Mouse (Mus musculus) left cerebral cortex, postnatal 10 days (tissue): ENCODE data around the gene Mcur1. TPM values are rescaled to one million over a fixed set of nuclear protein-coding genes. Genes with fewer than 3 reads are reported as not detected.

Experiments used
- DNase-seq, 2 experiments: peaks; one replicate each; pipeline ENCODE4 v3.0.0; 2021 to 2022; ENCODE audit warnings: low spot score in 2 of 2, mixed read lengths in 1 of 2; ENCODE audit errors: extremely low spot score in 1 of 2
- intact Hi-C: fragments of 180-260 bp; cut with DNase I; formaldehyde crosslinking; loops from one replicate; pipeline ENCODE4 v1.15.1; 2025
- total RNA-seq, 2 experiments: library from RNA; stranded (reverse); gene quantifications; 2 replicates each; pipeline ENCODE4 v1.2.3; 2021

The Mcur1 gene
- total RNA-seq, 2 experiments from 2014 or later = 12.1 to 12.2 TPM

DNA sequence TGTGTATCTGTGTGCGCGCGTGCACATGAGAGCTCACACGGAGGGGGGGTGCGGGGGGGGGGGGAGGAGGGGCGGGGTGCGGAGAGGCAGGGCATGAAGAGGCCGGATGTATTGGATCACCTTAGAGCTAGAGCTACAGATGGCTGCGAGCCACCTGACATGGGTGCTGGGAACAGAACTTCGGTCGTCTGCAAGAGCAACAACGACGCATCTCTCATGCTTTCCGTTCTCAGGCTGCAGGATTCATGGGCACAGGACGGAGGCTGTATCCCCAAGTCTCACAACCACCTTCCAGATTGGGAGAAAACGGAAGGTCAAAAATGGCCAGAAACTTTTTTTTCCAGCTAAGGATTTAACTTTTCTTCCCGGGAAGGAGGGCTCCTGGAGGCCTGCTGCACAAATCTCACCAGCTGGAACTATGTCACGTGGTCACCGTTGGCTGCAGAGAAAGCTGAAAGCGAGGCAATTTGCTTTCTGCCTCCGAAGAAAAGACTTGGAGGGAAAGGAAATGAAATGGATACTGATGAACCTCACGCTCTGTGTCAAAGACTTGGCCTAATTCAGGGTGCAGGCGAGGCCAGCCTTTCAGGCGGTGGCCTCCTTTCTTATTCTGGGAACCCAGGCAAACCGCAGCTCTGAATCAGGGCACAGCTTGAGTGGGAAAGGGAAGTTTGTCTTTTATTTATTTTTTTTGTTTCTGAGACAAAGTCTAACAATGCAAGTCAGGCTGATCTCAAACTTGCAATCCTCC is 7.3 kb upstream of the Mcur1 start:
- intact Hi-C loops = loop anchor here (10.0 kb wide), 1 partner anchor 167 kb away; no protein-coding TSS in a partner anchor

DNA sequence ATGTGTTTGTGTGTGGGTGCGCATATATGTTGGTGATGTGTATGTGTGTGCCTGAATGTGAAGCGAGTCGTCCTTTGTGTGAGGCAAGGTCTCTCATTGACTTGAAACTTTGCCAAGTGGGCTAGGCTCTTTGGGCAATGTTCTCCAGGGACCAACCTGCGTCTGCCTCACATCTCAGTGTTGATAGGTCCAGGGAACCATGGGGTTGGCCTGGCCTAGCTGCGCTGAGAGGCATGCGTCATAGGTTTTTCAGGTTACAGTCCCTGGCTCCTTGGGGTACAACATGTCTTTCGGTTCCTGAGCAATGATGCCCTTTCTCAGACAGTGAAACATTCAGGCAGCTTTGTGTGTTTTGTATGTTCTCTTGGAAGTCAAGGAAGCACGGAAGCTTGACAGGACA is 6.2 kb upstream of the Mcur1 start:
- intact Hi-C loops = loop anchor here (10.0 kb wide), 1 partner anchor 169 kb away; no protein-coding TSS in a partner anchor
- DNase-seq = no peak

More for the DNA sequence above, 7.3 kb upstream of the Mcur1 start:
- DNase-seq = peak; percentile 29 to 51

DNA sequence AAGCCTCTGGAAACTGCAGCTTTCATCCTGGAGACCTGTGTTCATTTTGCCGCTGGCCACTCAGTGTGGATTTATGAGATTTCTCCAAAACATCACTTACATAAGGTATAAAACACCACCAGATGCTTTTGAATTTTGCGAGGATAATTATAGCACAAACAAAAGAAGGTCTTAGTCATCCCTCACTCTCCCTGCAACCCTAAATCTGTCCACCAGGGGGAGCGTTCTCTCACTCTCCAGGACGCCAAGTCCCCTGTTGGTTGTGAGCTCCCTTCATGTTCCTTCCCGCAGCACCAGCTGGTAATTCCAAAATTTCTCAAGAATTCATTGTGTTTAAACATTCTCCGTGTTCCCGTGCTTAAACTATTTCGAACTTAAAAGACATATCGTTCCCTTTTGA is 5.4 kb upstream of the Mcur1 start:
- intact Hi-C loops = loop anchor here (10.0 kb wide), 1 partner anchor 169 kb away; no protein-coding TSS in a partner anchor
- DNase-seq = peak; percentile 80 to 83

DNA sequence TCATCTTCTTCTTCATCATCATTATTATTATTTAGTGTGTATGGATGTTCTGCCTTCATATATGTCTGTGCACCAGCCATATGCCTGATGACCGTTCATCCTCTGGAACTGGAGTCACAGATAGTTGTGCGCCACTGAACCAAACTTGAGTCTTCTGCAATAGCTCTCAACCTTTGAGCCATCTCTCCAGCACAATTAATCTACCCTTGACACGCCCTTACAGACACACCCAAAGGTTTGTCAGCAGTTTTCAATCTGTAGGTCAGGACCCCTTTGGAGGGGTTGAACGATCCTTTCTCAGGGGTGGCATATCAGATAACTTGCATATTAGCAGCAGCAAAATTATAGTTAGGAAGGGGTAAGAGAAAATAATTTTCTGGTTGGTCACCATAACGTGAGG is 4.7 kb upstream of the Mcur1 start:
- intact Hi-C loops = loop anchor here (10.0 kb wide), 1 partner anchor 170 kb away; no protein-coding TSS in a partner anchor
- no peak for DNase-seq

DNA sequence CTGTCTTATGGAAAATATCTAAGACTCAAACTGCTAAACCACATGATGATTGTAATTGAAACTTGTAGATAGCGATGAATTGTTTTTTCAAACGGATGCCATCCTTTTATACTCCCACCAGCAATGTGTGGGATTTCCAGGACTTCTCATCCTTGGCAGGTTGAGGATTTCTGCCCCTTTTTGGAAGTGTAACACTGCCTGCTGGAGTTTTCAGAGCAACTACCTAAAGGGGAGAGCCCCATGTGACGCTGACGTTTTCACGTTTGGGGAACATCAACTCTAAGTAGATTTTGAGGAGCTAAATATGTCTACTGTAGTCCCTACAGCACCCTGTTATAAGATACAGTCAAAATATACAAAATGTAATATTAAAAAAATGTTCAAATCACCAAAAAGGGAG is 2.7 kb upstream of the Mcur1 start:
- DNase-seq = no peak
- intact Hi-C loops = loop anchor here (10.0 kb wide), 1 partner anchor 172 kb away; no protein-coding TSS in a partner anchor

DNA sequence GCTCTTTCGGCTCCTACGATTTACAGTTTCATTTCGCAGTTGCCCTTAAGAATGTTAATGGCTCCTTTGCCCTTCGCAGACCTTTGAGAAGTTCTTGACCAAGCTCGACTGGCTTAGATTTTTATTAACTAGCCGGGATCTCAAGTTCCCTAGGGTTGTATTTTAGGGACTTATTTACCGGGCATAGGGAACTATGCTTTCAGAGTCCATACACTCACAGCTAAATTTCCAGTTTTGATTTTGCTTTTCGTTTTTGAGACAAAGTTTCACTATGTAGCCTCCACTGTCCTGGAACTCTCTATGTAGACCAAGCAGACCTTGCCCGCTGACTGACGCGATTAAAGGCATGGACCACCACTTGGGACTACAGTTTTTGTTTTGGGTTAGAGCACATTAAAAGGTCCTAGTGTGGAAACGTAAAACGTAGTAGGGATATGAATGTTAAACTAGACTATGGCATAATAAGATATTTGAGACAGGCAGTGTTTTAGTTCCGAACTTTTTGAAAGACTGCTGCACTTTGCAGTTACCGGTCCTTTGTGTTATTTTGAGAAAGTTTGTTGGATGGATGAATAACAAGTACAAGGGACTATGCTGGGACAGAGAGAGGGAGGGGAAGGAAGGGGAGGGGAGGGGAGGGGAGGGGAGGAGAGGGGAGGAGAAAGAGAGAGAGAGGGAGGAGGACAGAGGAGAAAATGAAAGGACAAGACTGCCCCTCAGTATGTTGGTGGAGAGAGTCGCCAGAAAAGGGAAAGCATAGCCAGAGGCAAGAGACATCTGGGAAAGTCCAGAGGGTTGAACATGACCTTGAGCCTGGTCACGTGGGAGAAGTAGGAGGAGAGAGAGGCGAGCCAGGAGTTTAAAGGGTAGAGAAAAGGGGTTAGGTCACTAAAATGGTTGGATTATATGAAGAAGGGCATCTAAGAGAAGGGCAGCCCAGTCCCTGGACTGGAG is 744 bp upstream of the Mcur1 start:
- no peak for DNase-seq
- intact Hi-C loops = loop anchor here (10.0 kb wide), 1 partner anchor 174 kb away; no protein-coding TSS in a partner anchor

DNA sequence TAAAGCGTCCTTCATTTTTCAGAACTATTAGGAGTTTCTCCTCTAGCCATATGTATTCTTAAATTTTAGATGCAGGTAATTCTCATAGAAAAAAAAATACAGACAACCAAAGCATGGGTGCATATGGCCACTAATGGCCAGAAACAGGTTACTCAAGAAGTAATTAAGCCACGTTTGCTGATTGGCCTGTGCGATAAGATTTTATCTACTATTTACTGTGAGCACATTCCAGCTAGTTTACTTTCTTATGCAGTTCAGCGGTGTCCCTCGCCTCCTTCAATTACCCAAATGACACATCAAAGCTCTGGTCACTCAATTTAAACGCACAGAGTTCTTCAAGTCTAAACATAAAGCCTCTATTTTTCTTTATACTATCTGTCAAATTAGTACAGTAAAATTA is 1.0 kb downstream of the Mcur1 start:
- DNase-seq = no peak
- intact Hi-C loops = loop anchor here (10.0 kb wide), 2 partner anchors 154 to 384 kb away; partner anchors contain the start of gene Tbc1d7

DNA sequence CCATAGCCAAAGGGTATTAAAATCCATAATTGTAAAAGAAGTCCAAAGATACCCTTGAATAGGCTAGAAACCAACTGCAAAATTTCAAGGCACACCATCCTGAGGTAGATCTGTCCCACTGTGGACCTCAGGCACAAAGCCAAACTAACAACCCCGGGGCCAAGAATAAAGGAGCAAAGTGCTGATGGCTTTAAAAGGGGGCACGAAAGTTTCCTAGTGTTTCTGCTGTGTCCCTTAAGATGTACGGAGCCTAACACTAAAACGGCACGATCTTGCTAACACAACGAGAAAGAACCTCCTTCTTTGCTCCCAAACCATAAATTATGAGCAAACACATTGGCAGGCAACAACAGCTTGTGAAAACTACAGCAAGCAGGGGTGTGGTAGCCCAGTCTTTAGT is 1.6 kb downstream of the Mcur1 start:
- intact Hi-C loops = loop anchor here (10.0 kb wide), 2 partner anchors 154 to 384 kb away; partner anchors contain the start of gene Tbc1d7
- no peak for DNase-seq

DNA sequence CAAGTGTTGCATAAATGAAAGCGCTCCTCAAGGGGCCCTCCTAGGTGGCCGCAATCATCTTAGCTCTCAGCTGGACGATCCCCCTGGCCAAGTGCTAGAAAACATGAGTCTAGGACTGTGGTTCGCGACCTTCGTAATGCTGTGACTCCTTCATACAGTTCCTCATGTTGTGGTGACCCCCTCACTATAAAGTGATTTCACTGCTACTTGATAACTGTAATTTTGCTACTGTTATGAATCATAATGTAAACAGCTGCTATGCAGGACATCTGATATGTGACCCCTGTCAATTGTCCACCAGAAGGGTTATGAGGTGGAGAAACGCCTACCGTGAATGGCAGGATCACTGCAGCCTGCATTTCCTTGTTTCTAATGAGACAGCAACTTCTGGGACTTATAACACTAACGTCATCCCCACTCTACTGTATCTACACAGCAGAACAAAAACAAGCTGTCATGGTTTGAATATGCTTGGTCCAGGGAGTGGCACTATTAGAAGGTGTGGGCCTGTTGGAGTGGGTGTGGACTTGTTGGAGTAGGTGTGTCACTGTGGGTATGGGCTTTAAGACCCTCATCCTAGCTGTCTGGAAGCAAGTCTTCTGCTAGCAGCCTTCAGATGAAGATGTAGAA is 3.0 kb downstream of the Mcur1 start:
- DNase-seq = no peak
- intact Hi-C loops = loop anchor here (10.0 kb wide), 2 partner anchors 152 to 382 kb away; partner anchors contain the start of gene Tbc1d7

DNA sequence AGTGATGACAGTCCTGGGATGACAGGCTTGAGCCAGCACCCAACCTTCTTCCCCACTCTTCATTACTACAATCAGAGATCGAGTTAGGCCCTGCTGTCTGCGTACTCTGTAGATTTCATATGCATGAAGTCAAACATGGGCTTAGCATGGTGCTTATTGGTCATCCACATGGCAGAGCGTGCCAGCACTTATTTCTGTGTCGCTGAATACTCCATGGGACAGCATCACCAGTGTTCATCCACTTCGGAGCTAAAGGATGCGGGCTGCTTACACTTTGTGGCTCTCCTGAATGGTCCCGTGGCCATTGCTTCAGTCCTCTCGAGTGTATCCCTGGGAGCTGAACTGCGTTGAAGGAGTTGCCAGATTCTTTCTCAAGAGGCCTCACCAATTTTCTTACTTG is 4.7 kb downstream of the Mcur1 start:
- DNase-seq = no peak
- intact Hi-C loops = loop anchor here (10.0 kb wide), 2 partner anchors 151 to 381 kb away; partner anchors contain the start of gene Tbc1d7

DNA sequence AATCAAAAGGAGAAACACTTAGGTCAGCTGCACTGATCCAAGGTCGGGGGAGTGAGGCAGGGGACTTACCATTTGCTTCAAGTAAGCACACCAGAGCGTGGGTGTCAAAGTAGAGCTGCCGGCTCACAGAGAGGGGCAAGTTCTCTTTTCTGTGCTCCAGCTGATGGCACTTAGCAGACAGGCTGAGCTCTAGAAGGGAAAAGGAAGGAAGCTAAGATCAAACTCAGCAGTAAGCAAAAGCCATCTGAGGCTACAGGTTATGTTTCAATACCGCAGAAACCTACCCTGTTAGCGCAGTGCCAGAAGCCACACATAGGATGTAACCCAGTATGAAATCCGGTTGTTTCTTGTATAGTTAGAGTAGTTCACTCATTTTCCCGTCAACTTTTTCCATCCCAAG is 5.2 kb downstream of the Mcur1 start:
- DNase-seq = no peak
- intact Hi-C loops = loop anchor here (10.0 kb wide), 2 partner anchors 150 to 380 kb away; partner anchors contain the start of gene Tbc1d7

DNA sequence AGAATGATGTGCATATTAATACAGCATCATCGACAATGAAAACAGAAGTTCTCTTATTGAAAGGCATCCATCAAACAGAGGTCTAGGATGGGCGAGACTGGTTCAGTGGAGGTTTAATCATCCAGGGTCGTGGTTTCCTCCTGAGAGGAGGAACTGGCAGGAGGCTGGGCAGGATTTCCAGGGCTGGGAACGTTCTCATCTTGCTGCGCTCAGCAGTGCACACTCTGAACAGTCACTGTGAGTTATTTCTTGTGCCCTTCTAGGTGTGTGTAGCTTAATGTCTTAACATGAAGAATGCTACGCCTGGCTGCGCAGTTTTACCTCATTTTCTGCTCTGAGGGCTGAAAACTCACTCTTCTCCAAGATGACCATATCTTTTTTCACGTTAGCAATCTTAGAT is 9.3 kb downstream of the Mcur1 start:
- no peak for DNase-seq
- intact Hi-C loops = loop anchor here (10.0 kb wide), 2 partner anchors 146 to 376 kb away; partner anchors contain the start of gene Tbc1d7

DNA sequence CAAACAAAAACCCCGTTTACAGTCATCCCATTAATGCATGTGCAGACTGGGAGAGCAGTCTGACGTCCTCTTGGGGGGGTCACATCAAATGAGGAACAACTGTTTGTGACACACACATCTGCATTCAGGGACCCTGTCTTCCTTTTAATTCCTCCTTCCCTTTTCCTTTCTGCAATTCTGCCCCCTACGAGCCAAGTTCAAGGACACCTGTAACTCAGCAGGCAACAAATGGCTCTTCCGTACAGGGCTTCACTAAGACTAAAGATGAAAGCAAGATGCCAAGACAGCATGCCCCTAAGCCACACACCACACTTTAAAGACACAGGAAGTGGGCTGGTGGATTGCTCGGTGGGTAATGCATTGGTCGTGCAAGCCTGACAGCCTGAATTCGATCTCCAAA is 10.1 kb downstream of the Mcur1 start:
- no peak for DNase-seq
- intact Hi-C loops = loop anchor here (10.0 kb wide), 2 partner anchors 145 to 375 kb away; partner anchors contain the start of gene Tbc1d7

DNA sequence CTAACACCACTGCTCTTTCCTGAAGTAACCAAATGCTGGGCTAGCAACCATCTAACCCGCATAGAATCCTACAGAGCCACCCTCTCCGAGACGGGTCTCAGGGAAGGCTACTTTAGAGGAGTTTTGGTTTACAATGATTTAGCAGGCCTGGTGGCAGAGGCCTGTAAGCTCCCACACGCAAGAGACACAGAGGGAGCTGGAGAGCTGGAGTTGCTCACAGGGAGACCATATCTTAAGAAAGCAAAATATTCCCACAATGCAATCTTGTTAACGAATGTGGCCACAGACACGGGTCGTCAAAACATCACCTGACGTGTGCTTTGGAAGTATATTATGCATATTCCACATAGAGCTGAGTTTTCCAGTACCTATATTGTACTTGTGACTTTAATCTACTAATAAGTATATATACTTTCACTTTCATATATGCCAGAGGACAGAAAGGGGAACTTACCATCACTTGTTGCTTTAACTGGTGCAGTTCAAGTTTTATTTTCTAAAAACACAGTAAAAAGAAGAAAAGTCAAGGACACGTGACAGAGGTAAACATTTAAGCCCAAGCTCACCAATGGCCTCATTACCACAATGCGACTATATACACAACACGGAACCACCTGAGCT is 10.8 kb downstream of the Mcur1 start:
- intact Hi-C loops = no loop called here
- no peak for DNase-seq

DNA sequence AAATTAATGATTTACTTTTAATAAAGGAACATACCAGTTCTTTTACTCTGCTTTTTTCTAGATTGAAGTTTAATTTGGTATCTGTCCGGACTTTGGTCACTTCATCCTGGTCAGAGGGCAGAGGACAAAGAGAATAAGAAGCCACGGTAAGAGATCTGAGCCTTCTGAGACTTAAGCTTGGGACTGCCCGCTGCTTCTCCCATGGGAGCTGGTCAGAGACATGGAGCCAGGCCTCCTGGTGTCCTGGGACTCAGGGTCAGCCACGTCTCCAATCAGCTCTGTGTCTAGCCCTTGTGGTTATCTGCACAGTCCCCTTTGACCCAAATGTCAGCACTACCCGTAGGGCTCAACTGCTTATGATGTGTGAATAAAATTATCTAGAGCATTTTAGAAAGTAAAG is 11.4 kb downstream of the Mcur1 start:
- DNase-seq = no peak
- intact Hi-C loops = no loop called here

DNA sequence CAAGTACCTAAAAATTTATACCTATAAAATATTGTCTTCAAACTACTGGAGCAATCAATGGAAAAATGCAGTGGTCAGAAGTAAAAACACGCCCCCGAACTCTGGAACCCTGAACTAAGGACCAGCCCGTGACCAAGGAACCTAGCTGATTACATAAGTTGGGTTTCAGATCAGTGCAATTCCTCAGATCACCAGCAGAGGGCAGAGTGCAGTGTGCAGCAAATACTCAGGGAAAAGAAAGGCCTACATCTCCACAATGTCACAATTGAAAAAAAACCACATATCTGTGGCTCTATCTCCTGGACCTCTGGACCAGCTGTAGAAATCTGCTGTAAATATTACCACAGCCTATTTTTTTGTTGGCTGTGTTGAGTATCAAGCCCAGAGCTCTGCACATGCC is 13.1 kb downstream of the Mcur1 start:
- intact Hi-C loops = no loop called here
- peak; percentile 79 to 81 for DNase-seq

DNA sequence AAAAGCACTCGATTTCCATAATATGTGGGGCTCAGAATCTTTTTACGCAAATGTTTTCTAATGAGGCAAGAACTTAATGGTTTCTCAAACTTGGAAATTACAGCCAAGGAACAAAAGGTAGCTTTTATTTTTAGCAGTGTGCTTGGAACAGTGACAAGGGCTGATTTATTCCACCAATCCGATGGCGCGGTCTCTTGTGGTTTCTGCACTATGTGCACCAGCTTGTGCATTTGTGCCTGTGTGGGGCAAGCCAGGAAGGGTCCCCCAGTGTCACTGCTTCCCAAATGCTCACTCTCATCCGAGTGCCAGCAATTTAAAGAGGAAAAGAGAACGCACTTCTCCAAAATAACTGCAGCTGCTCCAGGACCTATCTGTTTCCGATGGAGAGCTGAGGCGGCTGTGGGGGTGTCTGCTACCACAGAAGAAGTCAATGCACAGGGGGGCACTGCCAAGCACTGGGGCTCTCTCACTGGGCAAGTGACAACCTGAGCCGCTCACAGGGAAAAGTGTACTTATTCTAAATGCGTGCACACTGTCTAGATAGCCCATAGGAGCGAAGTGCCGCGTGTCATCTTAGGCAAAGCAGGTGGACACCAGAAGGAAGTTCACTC is 19.7 kb downstream of the Mcur1 start:
- intact Hi-C loops = no loop called here

DNA sequence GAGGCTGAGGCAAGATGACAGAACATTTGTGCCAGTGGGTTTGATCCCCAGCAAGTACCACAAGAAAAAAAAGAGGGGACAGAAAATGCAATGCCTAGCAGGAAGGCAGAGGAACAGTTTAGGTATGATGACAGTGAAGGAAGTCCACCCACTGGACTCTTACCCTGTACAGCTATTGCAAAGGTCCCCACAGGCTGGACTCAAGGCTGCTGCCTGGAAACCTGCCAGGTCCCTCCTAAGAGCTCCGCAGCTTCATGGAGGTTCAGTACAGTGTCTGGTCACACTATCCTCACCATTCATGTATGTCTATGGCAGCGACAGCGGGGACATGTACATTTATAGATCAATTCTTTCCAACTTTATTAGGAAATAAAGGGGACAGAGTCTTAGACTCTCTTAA is 20.6 kb downstream of the Mcur1 start:
- intact Hi-C loops = no loop called here
- no peak for DNase-seq

More for the DNA sequence above, 19.7 kb downstream of the Mcur1 start:
- DNase-seq = peak in 1 of 2 experiments; percentile 21
